Mouse (Mus musculus): ENCODE data around the gene R3hcc1l. TPM values are rescaled to one million over a fixed set of nuclear protein-coding genes. Genes with fewer than 3 reads are reported as not detected.

R3hcc1l gene
- polyA plus RNA-seq (2012; rRNA removed): 5.6 and 7.0 TPM in 2 replicates

- peak within 1 kb of the TSS; percentile 100 for H3K4me3 ChIP-seq (ENCODE audit: control insufficient read depth, low read depth, low read length)
- H3K4me1 ChIP-seq (ENCODE audit: control insufficient read depth, insufficient read depth, low read length): peaks cover 2% of the 10 kb centered on the region; the same call in 1 of the 2 replicates
- TF ChIP-seq POLR2A (IDR thresholded peaks at IDR 0.05; ENCODE audit: control insufficient read depth, low read depth, low read length) (peak; percentile 83), CTCF (IDR thresholded peaks at IDR 0.05; ENCODE audit: control insufficient read depth, insufficient read depth, insufficient replicate concordance, low read depth, low read length) (peak; percentile 13; the same call in 1 of the 2 replicates)
- no peaks in the 10 kb centered on the region for H3K27me3 ChIP-seq (ENCODE audit: control insufficient read depth, insufficient read depth, low read length)
- peak within 1 kb of the TSS; percentile 94 for H3K27ac ChIP-seq (ENCODE audit: control insufficient read depth, insufficient read depth, low read depth, low read length)
- no peaks in the 10 kb centered on the region for H3K36me3 ChIP-seq (ENCODE audit: control insufficient read depth, insufficient read depth, low read length)
These were observed at the start of gene R3hcc1l for GRCm38 (mm10) chr19:42518620-42519310. TSS of gene R3hcc1l (plus strand) at chr19:42518759.

- H3K4me3 ChIP-seq (ENCODE audit: control insufficient read depth, low read depth, low read length): no peak overlapping the region
- H3K36me3 ChIP-seq (ENCODE audit: control insufficient read depth, insufficient read depth, low read length): no peaks in the 10 kb centered on the region
- H3K27me3 ChIP-seq (ENCODE audit: control insufficient read depth, insufficient read depth, low read length): no peaks in the 10 kb centered on the region
- H3K27ac ChIP-seq (ENCODE audit: control insufficient read depth, insufficient read depth, low read depth, low read length): no peak overlapping the region
- H3K4me1 ChIP-seq (ENCODE audit: control insufficient read depth, insufficient read depth, low read length): no peaks in the 10 kb centered on the region
- no peak for TF ChIP-seq CTCF (IDR thresholded peaks at IDR 0.05; ENCODE audit: control insufficient read depth, insufficient read depth, insufficient replicate concordance, low read depth, low read length)
- TF ChIP-seq POLR2A (IDR thresholded peaks at IDR 0.05; ENCODE audit: control insufficient read depth, low read depth, low read length): no peak
These were observed 47.0 kb upstream of the R3hcc1l start for GRCm38 (mm10) chr19:42471571-42471970.

DNA sequence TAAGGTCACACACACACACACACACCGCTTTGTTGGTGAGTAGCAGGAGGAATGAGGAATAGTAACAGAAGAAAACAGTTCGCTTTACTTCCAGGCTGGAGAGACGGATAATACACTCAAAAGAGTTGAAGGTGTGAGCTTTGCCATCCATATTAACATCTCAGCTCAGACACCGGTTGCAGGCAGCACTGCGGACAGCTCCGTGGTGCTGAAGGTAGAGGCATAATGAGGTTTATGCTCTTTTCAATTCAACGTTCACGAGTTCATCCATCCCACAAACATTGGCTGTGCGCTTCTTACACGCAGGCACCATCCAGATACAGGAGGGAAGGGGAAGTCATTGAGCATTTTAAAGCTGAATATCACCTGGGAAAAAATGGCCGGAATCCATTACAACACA lies 45.7 kb upstream of the R3hcc1l start:
- Histone ChIP-seq H3K36me3 (ENCODE audit: control insufficient read depth, insufficient read depth, low read length) (no peaks in the 10 kb centered on the region), H3K4me3 (ENCODE audit: control insufficient read depth, low read depth, low read length) (no peak overlapping the region), H3K27ac (ENCODE audit: control insufficient read depth, insufficient read depth, low read depth, low read length) (no peak overlapping the region), H3K4me1 (ENCODE audit: control insufficient read depth, insufficient read depth, low read length) (no peaks in the 10 kb centered on the region), H3K27me3 (ENCODE audit: control insufficient read depth, insufficient read depth, low read length) (no peaks in the 10 kb centered on the region)
- TF ChIP-seq CTCF (IDR thresholded peaks at IDR 0.05; ENCODE audit: control insufficient read depth, insufficient read depth, insufficient replicate concordance, low read depth, low read length) (no peak), POLR2A (IDR thresholded peaks at IDR 0.05; ENCODE audit: control insufficient read depth, low read depth, low read length) (no peak)

DNA sequence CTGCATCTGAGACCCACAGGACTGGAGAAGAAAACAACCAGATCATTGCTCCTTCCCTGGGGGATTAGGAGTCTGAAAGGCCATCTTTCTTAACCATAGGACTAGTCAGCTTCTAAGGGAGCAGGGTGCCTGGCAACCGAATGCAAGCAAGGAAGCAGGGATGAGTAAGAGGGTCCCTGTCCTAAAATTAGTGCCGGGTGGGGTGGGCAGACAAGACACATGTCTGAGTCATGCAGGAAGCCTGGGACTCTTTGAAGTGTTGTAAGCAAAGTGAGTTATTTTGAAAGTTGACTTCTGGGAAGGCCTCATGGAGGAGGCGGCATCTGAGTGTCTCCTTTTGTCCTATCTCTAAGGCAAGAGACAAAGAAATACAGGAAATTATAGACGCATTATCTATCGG lies 40.8 kb upstream of the R3hcc1l start:
- TF ChIP-seq POLR2A (IDR thresholded peaks at IDR 0.05; ENCODE audit: control insufficient read depth, low read depth, low read length) (no peak), CTCF (IDR thresholded peaks at IDR 0.05; ENCODE audit: control insufficient read depth, insufficient read depth, insufficient replicate concordance, low read depth, low read length) (no peak)
- H3K36me3 ChIP-seq (ENCODE audit: control insufficient read depth, insufficient read depth, low read length): no peaks in the 10 kb centered on the region
- H3K27ac ChIP-seq (ENCODE audit: control insufficient read depth, insufficient read depth, low read depth, low read length): no peak overlapping the region
- no peak overlapping the region for H3K4me3 ChIP-seq (ENCODE audit: control insufficient read depth, low read depth, low read length)
- H3K27me3 ChIP-seq (ENCODE audit: control insufficient read depth, insufficient read depth, low read length): no peaks in the 10 kb centered on the region
- peaks cover 3% of the 10 kb centered on the region for H3K4me1 ChIP-seq (ENCODE audit: control insufficient read depth, insufficient read depth, low read length)

DNA sequence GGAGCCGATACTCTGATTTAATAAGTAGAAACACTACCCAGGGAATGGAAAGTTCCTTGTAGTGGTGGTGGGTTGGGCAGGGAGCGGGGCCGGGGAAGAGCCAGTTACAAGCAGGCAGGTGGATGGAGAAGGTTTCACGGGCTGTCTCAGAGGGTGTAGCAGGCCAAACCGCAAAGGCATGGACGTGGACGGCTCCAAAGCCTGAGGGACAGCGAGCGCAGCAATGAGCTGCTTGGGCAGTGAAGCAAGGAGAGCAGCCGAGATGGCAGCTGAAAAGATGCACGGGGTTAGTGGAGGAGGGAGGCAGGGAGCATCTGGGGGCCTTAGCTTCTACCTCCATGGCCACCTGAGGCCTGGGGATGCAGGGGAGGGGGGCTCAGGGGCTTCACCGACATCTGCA lies 40.3 kb upstream of the R3hcc1l start:
- Histone ChIP-seq H3K27ac (ENCODE audit: control insufficient read depth, insufficient read depth, low read depth, low read length) (no peak overlapping the region), H3K4me1 (ENCODE audit: control insufficient read depth, insufficient read depth, low read length) (peaks cover 3% of the 10 kb centered on the region), H3K4me3 (ENCODE audit: control insufficient read depth, low read depth, low read length) (no peak overlapping the region), H3K36me3 (ENCODE audit: control insufficient read depth, insufficient read depth, low read length) (no peaks in the 10 kb centered on the region), H3K27me3 (ENCODE audit: control insufficient read depth, insufficient read depth, low read length) (no peaks in the 10 kb centered on the region)
- TF ChIP-seq CTCF (IDR thresholded peaks at IDR 0.05; ENCODE audit: control insufficient read depth, insufficient read depth, insufficient replicate concordance, low read depth, low read length) (no peak), POLR2A (IDR thresholded peaks at IDR 0.05; ENCODE audit: control insufficient read depth, low read depth, low read length) (no peak)

DNA sequence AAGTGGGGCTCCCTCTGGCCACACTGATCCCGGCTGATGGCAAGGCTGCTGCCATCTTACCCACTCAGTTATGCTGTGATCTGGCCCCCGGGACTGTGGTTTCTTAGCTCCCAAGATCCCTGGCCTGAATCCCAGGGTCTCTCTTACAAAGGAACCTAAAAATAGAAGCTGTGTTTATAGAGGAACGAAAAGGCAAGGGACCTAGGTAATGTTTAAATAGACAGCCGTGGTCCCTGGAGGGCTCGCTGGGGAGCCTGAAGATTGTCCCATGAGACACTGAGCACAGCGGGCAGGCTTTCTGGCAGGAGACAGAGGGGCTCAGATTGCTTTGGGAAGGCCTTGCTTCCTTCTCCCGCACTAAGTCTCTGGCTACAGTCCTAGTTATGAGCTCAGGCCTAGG lies 33.1 kb upstream of the R3hcc1l start:
- Histone ChIP-seq H3K4me1 (ENCODE audit: control insufficient read depth, insufficient read depth, low read length) (no peaks in the 10 kb centered on the region), H3K36me3 (ENCODE audit: control insufficient read depth, insufficient read depth, low read length) (no peaks in the 10 kb centered on the region), H3K27me3 (ENCODE audit: control insufficient read depth, insufficient read depth, low read length) (no peaks in the 10 kb centered on the region), H3K4me3 (ENCODE audit: control insufficient read depth, low read depth, low read length) (no peak overlapping the region), H3K27ac (ENCODE audit: control insufficient read depth, insufficient read depth, low read depth, low read length) (no peak overlapping the region)
- TF ChIP-seq CTCF (IDR thresholded peaks at IDR 0.05; ENCODE audit: control insufficient read depth, insufficient read depth, insufficient replicate concordance, low read depth, low read length) (no peak), POLR2A (IDR thresholded peaks at IDR 0.05; ENCODE audit: control insufficient read depth, low read depth, low read length) (no peak)

DNA sequence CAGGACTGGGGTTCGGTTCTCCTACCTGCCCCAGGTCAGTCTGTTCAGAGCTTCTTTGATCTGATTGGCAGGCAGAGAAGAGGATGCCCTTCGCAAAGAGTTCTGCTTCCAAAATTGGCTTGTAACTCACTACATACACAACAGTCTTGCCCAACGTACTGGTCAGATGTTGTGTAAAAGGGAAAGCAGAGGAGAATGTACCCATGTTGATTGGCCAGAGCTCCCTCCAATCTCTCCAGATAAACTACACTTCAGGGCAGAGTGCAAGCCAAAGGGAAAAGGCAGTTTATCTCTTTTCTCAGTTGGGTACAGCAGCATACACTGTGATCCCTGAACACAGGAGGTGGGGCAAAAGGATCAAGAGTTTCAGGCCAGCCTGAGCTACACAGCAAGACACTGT lies 31.3 kb upstream of the R3hcc1l start:
- Histone ChIP-seq H3K27me3 (ENCODE audit: control insufficient read depth, insufficient read depth, low read length) (no peaks in the 10 kb centered on the region), H3K4me3 (ENCODE audit: control insufficient read depth, low read depth, low read length) (no peak overlapping the region), H3K4me1 (ENCODE audit: control insufficient read depth, insufficient read depth, low read length) (no peaks in the 10 kb centered on the region), H3K27ac (ENCODE audit: control insufficient read depth, insufficient read depth, low read depth, low read length) (no peak overlapping the region), H3K36me3 (ENCODE audit: control insufficient read depth, insufficient read depth, low read length) (no peaks in the 10 kb centered on the region)
- TF ChIP-seq CTCF (IDR thresholded peaks at IDR 0.05; ENCODE audit: control insufficient read depth, insufficient read depth, insufficient replicate concordance, low read depth, low read length): no peak
- no peak for TF ChIP-seq POLR2A (IDR thresholded peaks at IDR 0.05; ENCODE audit: control insufficient read depth, low read depth, low read length)

Measured in testis, adult 2 months (tissue).